Comparison of ENCODE assay signal across 8 mouse cellular contexts in genomic region chr3:9607686-9608085, GRCm38 (mm10). TPM values are rescaled to one million over a fixed set of nuclear protein-coding genes. Genes with fewer than 3 reads are reported as not detected.
DNase-seq lines count a peak whose midpoint lies in the region; ATAC-seq lines count a peak whose summit lies in the region.

No protein-coding gene starts in this region.

- WGBS in lung, embryonic 16.5 days, result 49% methylated on average over 5 of the region's 5 CpGs
- 19% methylated on average over 5 of the region's 5 CpGs for WGBS in forebrain, embryonic 15.5 days
- 79% methylated on average over 5 of the region's 5 CpGs for WGBS in liver, embryonic 13.5 days (ENCODE audit: insufficient replicate concordance)
- WGBS in stomach, embryonic 15.5 days, result 47% methylated on average over 5 of the region's 5 CpGs

- H3K9me3 ChIP-seq in lung, embryonic 16.5 days (ENCODE audit: control insufficient read depth, low read length), result no peaks in the 10 kb centered on the region
- H3K9me3 ChIP-seq in forebrain, embryonic 15.5 days, result no peaks in the 10 kb centered on the region
- H3K9me3 ChIP-seq in liver, embryonic 13.5 days (replicated peaks), result no peaks in the 10 kb centered on the region
- no peaks in the 10 kb centered on the region for H3K9me3 ChIP-seq in stomach, embryonic 15.5 days

- peak overlapping the region; percentile 96 for H3K4me2 ChIP-seq in lung, embryonic 16.5 days (ENCODE audit: low read depth, low read length)
- peak overlapping the region; percentile 87 for H3K4me2 ChIP-seq in forebrain, embryonic 15.5 days (replicated peaks)
- peak overlapping the region; percentile 98 for H3K4me2 ChIP-seq in liver, embryonic 13.5 days
- peak overlapping the region; percentile 84 for H3K4me2 ChIP-seq in stomach, embryonic 15.5 days

- no peaks in the 10 kb centered on the region for H3K27me3 ChIP-seq in lung, embryonic 16.5 days (ENCODE audit: control insufficient read depth, insufficient read depth, low read depth, low read length)
- H3K27me3 ChIP-seq in forebrain, embryonic 15.5 days, result no peaks in the 10 kb centered on the region
- peaks cover 36% of the 10 kb centered on the region for H3K27me3 ChIP-seq in liver, embryonic 13.5 days
- no peaks in the 10 kb centered on the region for H3K27me3 ChIP-seq in stomach, embryonic 15.5 days (replicated peaks)

- H3K36me3 ChIP-seq in lung, embryonic 16.5 days (ENCODE audit: control insufficient read depth, insufficient read depth, low read length), result no peaks in the 10 kb centered on the region
- H3K36me3 ChIP-seq in forebrain, embryonic 15.5 days, result no peaks in the 10 kb centered on the region
- H3K36me3 ChIP-seq in liver, embryonic 13.5 days, result no peaks in the 10 kb centered on the region
- no peaks in the 10 kb centered on the region for H3K36me3 ChIP-seq in stomach, embryonic 15.5 days

- H3K4me3 ChIP-seq in lung, embryonic 16.5 days (ENCODE audit: low read length), result peak overlapping the region; percentile 92; the same call in 1 of the 2 replicates
- H3K4me3 ChIP-seq in forebrain, embryonic 15.5 days, result peak overlapping the region; percentile 88
- no peak overlapping the region for H3K4me3 ChIP-seq in liver, embryonic 13.5 days (replicated peaks)
- H3K4me3 ChIP-seq in stomach, embryonic 15.5 days (replicated peaks), result 0 out of 2 replicates have a peak overlapping the region, but pooled peaks have one; percentile 83

- H3K27ac ChIP-seq in lung, embryonic 16.5 days (ENCODE audit: low read length), result no peak overlapping the region
- H3K27ac ChIP-seq in forebrain, embryonic 15.5 days (replicated peaks), result no peak overlapping the region
- no peak overlapping the region for H3K27ac ChIP-seq in liver, embryonic 13.5 days
- H3K27ac ChIP-seq in stomach, embryonic 15.5 days, result no peak overlapping the region

- peaks cover 30% of the 10 kb centered on the region for H3K4me1 ChIP-seq in lung, embryonic 16.5 days (replicated peaks; ENCODE audit: control insufficient read depth, insufficient read depth, low read length)
- H3K4me1 ChIP-seq in forebrain, embryonic 15.5 days, result peaks cover 27% of the 10 kb centered on the region
- peaks cover 48% of the 10 kb centered on the region for H3K4me1 ChIP-seq in liver, embryonic 13.5 days (replicated peaks)
- peaks cover 27% of the 10 kb centered on the region for H3K4me1 ChIP-seq in stomach, embryonic 15.5 days

- no peak overlapping the region for H3K9ac ChIP-seq in lung, embryonic 16.5 days (ENCODE audit: low read length)
- no peak overlapping the region for H3K9ac ChIP-seq in forebrain, embryonic 15.5 days (replicated peaks)
- H3K9ac ChIP-seq in liver, embryonic 13.5 days, result no peak overlapping the region
- no peak overlapping the region for H3K9ac ChIP-seq in stomach, embryonic 15.5 days

- DNase-seq in lung, postnatal 25 days (ENCODE audit: low spot score), result no peak
- no peak for DNase-seq in liver, embryonic 13.5 days
- no peak for DNase-seq in right cerebral cortex, postnatal 36 days (ENCODE audit: low spot score in 2 of 2)
- DNase-seq in adrenal gland, postnatal 36 days, result no peak
- no peak for DNase-seq in right cerebral cortex, postnatal 10 days (ENCODE audit: low spot score in 2 of 2)

- ATAC-seq in lung, embryonic 16.5 days (ENCODE audit: low read depth), result no peak
- ATAC-seq in forebrain, embryonic 15.5 days (replicated peaks), result no peak
- no peak for ATAC-seq in liver, embryonic 13.5 days (ENCODE audit: low read depth)
- ATAC-seq in stomach, embryonic 15.5 days (ENCODE audit: insufficient read depth, low FRiP score, low read depth), result no peak

RNA-seq across cellular contexts. Expression of gene Zfp704, which starts 2.2 kb away (rescaled TPM):
- polyA plus RNA-seq in lung, embryonic 16.5 days (2015; fragmentation: Nextera tagmentation; extraction: Ambion mirVana), result 8.9 and 9.0 TPM in 2 replicates
- 16.1 and 17.9 TPM in 2 replicates for polyA plus RNA-seq in forebrain, embryonic 15.5 days (2015; fragmentation: Nextera tagmentation; extraction: Ambion mirVana)
- 0.98 and 1.2 TPM in 2 replicates for polyA plus RNA-seq in liver, embryonic 13.5 days (2015; fragmentation: Nextera tagmentation; extraction: Ambion mirVana)
- 8.0 and 8.9 TPM in 2 replicates for polyA plus RNA-seq in stomach, embryonic 15.5 days (2015; fragmentation: Nextera tagmentation; extraction: Ambion mirVana)
- total RNA-seq in adrenal gland, postnatal 36 days (2021), result 10 to 100 TPM; 11.7 to 15.3 TPM
